Mouse (Mus musculus) WW6 (cell line): ENCODE data around the gene Rhbdl3.
"Not testable (repeated sequence)": the region's sequence is repeated elsewhere in the genome, so short reads cannot be mapped to it uniquely, and the experiment has no call there.

Experiments
- DNase-seq: peaks from one replicate; pipeline ENCODE4 v3.0.0-alpha.2; 2013; ENCODE audit warnings: low read depth, low spot score

The Rhbdl3 gene

DNA sequence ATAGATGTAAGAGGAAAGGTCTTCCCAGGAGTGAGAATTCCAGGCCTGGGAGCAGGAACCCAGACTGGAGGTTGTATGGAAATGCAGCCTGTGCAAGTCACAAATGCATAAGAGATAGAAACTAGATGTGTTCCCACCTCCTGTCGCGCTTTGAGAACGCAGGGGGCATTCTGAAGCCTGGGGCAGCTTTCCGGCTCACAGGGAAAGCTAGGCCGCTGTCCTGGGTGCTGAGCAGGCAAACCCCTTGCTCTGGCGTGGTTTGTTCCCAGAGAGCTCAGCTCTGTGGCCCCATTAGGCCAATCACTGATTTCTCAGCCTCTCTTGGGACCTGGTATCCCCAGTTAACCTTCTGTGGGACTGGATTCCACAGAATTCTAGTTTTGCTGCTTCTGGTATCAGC, 11.9 kb downstream of the Rhbdl3 start:
- no peak for DNase-seq

DNA sequence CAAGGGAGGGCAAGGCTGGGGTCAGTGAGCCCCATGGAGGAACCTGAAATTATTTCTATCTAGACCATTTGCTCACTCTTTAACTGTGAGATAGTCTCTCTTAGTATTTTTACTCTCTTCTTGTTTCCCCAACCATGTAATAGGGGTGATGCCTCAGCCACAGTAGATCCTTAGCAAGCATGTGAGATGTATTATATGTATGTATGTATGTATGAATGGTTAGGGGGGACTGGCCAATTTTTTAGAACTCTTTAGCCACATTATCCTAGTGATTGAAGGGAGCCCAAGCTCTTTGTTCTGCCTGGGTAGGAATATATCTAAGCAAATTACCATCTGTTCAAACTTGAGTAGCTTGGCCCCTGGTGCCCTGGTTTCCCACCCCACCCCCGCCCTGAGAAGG, 12.8 kb downstream of the Rhbdl3 start:
- DNase-seq = no peak

DNA sequence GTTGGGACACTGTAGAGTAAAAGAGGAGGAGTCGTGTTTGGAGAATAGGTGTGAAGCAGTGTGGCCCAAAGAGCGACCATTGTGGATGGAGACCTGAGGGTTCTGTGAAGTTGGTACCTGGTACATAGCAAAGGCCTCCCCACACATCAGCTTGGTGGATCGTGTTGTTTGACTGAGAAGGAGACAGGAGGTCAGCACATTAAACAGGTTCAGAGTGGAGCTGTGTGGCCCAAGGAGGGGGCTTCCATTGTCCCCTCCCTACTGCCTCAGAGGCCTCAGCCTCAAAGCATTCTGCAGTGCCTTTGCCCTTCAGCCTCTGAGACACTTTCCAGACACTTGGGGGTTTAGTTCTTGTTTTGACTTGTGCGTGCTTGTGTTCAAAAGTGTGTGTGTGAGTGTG, 13.2 kb downstream of the Rhbdl3 start:
- no peak for DNase-seq

DNA sequence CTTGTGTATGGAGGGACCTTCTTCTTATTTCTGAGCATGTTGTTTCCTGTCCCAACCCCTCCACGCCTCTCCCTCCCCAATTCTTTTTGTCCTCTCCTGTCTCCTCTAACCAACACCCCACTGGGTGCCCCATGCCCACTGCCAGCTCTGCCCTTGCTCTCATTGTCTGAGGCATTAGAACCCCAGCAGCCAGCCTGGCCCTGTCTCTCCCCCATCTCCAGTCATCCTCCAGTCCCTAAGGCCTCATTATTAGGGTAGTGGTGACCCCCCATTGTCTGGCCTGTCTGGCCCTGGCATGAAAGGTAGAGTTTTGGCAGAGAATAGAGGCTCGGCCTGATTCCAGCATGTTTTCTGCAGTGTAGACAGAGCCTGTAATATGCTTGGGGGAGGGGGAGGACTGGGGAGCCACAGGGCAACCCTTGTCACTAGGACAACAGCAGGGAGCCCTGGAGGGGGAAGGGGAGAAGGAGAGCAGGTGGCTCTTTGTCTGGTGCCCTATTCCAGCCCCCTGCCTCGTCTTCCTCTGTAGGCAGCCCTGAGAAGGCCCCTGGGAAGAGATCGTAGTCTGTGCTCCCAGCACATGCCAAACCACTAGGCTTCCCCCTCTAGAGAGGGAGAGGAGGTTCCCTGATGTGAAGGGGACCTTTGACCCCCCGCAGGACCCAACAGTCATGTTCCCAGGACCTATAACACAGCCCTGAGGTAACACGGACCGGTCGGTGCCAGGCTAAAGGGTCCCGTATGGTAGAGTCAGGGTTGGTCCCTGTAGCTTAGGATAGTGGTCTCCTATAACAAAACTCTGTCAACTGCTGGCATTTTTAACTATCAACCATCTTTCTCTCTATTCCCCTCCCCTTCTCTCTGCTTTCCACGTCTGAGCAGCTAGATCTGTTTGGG, 15.3 kb downstream of the Rhbdl3 start:
- no peak for DNase-seq

DNA sequence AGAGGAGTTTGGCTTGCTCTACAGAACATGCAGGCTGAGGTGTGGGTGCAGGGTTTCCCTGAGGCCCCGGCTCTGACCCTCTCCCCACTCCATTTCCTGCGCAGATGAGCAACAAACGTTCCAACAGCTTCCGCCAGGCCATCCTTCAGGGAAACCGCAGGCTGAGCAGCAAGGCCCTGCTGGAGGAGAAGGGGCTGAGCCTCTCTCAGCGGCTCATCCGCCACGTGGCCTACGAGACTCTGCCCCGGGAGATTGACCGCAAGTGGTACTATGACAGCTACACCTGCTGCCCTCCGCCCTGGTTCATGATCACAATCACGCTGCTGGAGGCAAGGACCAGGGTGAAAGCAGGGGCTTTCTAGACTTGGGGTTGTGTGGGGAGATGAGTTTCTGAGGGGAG, 22.5 kb downstream of the Rhbdl3 start:
- no peak for DNase-seq

DNA sequence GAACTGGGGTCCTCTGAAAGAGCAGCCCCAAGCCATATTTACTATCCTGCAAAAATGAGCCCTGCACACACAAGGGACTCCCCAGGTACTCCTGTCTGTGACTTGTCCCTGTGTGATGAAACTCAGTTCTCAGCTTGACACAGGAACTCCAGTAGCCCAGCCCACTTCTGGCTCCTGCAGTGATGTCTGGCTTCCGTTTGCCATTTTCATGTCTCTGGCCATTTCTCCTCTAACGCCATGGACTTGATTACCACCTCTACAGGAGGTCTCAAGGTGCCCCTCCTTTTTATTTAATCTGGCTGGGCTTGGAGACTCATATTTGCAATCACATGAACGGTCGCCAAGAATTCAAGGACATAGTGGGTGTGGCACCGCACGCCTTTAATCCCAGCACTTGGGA, 23.9 kb downstream of the Rhbdl3 start:
- DNase-seq = no peak

DNA sequence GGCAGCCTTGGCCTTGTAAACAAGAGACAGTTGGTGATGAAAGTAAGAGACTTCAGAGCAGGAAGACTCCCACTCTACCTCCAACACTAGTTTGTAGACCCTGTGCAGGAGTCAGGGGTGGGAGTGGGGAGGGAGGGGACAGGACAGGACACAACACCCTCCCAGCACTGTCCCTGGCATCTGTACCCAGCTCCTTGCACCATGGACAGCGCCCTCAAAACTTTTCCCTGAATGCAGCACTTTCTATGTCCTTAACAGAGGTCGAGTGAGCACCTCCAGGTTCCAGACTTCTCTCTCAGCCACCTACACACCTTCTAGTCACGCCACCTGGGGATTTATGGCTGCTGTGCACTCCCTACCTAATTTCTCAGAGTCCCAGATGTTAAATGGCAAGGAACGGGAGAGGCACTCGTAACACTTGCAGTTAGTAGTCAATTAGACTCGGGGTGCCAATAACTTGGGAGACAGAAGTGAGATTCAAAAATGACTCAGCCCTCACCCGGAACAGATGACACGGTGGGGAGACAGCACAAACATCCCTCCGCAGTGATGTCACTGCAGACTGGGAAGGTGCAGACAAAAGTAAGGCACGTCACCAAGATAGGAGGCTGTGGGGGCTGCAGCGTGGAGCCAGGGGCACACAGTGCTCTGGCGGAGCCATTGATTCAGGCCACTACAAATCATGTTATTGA, 32.1 kb downstream of the Rhbdl3 start:
- DNase-seq = no peak

DNA sequence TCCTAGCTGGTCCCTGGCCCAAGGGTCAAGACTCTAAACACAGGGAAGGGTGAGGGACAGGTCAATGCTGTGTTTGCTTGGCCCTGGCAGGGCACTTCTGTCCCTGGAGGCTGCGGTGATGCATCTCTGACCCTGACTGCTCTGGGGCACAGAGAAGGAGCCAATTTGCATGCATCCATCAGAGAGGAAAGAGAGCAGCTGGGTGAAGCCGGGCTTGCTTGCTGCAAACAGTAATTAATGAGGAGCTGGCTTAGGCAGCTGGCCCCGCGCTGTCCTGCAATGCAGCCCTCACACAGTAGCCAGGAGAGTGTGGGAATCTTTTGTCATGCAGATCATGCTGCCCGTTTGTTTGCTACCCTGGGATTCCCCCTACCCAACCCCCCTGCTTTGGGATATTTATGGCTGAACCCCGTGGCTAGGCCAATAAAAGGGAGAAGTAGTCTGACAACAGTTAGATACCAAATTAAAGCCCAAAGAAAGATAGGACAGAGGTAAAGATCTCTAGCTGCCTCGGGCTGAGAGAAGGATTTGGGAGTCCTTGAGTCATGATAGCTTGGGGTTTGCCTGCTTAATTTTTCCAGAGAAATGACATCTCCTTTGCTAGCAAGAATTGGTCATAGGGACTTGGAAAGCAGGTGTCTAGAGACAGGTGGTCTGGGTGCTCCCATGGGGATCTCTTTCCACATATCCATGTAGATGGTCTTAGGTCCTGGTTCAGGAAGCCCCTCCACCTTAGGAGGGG, 35.1 kb downstream of the Rhbdl3 start:
- DNase-seq = no peak

DNA sequence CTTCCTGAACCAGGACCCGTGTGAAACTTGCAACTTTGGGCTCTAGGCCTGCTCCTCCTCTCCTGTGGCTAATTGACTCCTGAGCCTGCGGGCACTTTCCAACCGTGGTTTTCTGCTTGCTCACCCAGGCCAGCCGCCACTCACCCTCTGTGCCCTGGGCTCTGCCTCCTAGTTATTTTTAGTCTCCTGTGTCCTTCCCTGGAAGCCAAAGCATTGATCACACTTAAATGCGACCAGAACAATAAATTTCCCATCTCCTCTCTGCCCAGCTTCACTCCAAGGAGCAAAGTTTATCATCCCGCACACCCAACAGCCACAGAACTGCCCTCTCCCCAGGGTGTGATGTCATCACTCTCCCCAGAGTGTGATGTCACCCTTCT, 35.6 kb downstream of the Rhbdl3 start:
- no peak for DNase-seq

DNA sequence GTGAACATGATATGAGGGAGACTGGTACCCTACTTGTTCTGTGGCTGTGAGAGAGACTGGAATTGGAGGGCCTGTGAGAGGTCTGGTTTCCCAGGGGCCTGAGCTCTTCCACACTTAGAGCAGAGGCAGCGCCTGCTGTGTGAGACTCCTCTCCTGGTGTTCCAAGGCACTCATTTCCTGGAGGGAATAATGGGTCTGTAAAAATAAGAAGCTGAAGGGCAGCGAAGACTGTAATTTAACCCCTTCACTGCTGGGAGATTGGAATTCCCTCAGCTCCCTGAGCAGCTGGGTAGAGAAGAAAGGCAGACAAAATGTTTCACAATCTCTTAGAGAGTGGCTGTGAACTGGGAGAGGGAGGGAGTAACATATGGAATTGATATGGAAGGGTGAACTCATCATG, 41.8 kb downstream of the Rhbdl3 start:
- no peak for DNase-seq

DNA sequence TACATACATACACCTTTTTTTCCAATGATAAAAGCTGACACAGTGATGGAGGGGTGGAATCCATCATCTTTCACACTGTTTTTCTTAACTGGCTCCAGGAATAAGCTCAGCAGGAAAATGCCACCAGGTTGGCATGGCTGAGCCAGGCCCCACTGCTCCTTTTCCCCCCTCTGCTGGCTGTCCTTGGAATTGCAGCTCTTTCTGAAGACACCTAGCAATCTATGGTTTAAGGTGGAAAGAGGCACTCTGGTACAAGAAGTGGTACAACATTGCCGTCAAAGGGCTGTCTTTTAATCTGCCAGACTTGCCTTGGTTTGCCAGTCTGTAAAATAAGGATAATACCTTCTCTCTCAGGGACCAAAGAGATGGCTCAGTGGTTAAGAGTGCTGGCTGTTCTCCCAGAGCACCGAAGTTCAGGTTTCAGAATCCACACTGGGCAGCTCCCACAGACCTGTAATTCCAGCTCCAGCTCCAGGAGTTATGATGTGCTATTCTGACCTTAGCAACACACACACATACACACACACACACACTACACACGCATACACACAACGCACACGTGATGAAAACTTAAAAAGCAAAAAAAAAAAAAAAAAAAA, 51.2 kb downstream of the Rhbdl3 start:
- DNase-seq = peak; percentile 55

DNA sequence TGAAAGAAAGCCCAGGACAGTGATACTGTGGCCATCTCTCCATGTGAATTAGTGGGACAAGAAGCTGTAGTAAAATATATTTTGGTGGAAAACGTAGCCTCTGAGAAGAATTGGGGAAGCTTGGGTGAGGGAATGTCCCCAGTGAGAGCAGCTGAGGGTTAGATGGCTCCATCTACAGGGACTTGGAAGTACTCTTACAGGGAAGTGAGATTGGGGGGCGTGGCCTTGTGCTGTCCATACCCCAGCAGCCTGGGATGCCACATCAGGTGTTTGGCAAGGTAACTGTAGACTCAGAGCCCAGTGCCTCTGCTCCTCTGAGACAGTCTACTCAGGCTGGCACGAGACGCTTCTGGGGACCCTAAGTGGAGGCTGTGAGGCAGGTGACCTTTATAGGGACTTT, 54.1 kb downstream of the Rhbdl3 start:
- DNase-seq = no peak

DNA sequence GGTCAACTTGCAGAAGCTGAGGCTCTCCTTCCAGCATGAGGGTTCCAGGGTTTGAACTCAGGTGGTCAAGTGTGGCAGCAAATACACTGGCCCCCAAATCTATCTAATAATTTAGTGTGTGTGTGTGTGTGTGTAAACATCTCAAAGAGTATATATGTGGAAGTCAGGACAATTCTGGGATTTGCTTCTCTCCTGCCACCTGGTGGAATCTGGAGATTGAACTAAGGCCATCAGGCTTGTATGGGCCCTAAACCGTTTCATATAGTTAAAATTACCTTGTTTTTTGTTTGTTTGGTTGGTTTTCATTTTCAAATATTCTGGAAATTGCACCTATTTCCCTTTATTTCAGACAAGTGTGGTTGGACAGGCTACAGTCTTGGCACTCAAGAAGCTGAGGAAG, 68.2 kb downstream of the Rhbdl3 start:
- no peak for DNase-seq

DNA sequence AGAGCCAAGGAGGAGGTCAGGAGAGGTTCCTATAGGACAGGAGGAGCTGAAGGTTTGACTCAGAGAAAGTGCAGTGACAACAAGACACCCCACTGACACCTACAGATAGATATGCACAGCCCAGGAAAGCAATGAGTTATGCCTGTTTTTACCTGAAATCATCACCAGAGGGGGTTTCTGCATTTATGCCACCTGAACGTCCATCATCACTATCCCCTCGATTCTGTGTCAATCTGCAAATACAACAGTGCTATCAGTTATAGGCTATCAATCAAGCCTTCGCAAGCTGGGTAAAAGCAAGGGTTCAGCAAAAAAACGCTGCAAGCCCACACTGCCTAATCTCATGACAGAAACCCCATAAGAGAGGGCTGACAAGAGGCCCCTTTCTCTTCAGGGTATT, 75.9 kb downstream of the Rhbdl3 start:
- no peak for DNase-seq

DNA sequence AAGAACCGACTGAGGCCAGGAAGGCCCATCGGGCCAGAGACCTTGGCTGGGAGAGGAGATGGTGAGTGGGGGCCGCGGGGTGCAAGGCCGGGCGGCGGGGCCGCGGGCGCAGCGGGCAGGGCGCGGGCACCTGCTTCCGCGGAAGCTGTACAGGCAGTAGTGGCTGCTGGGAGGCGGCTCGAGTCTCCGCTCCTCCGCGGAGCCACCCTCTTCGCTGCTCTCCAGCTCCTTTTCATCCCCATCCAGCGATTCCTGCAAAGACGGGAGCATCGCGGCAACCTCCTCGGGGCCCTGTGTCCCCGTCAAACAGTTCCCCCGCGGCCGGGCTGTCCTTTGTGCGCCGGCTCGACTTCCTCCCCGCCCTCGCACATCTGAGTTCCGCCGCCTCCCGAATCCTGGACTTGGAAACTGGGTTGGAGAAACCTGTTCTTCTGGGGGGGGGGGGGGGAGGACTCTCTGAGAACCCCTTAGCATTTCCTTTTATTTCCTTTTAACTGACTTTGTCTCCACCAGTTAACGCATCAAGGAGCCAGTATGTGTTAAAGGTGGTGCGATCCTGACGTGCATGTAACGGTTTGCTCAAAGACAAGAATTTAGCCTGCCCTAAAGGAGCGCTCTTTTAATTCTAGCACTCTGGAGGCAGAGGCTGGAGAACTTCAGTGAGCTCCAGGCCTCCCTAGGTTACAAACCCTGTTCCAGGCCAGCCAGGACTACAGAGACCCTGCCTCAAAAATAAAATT, 77.2 kb downstream of the Rhbdl3 start, which contains the start of gene 5730455P16Rik:
Gene 5730455P16Rik (minus strand): TSS at position 323 of the 740 bp plus-strand sequence.
- peak; percentile 79 for DNase-seq

DNA sequence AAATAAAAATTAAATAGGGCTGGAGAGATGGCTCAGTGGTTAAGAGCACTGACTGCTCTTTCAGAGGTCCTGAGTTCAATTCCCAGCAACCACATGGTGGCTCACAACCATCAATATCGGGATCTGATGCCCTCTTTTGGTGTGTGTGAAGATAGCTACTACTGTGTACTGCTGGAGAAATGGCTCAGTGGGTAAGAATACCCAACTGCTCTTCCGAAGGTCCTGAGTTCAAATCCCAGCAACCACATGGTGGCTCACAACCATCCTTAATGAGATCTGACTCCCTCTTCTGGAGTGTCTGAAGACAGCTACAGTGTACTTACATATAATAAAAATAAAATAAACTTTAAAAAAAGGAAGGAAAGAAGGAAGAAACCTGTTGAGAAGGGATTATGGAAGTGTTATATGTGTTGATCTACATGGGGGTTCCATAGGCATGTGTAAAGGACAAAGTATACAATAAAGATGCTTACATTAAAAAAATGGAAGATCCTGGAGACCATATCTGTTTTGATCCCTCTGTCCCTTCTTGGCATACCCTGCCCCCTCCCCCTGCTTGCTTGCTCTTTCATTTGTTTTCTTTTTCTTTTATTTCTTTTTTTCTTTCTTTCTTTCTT, 77.8 kb downstream of the Rhbdl3 start:
- not testable (repeated sequence) for DNase-seq

DNA sequence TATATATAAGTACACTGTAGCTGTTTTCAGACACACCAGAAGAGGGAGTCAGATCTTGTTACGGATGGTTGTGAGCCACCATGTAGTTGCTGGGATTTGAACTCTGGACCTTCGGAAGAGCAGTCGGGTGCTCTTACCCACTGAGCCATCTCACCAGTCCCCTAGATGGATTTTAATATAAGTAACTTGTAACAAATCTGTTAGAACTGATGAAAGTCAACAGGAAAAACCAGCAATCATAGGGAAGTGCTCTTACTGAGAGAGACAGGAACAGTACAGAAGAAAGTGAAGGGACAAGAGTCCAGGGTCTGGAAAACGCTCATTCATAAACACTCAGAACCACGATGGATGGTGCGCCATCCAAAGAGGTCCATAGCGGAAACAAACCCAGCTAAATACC, 78.5 kb downstream of the Rhbdl3 start:
- not testable (repeated sequence) for DNase-seq

DNA sequence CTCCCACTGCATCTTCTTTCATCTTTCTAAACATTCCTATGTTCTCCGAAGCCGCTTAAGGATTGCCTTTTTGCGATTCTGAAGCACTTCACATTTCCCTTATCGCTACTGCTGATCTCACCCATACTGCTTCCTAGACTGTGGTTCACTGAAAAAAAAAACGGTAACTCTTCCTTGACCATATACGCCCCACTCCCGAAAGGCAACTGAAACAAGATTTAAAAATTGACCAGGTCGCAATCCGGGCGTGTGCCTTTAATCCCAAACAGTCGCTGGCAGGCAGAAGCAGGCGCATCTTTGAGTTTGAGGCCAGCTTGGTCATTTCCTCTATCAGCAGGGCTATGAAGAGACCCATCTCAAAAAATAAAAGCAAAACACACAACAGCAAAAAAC, 81.9 kb downstream of the Rhbdl3 start:
- DNase-seq = no peak

DNA sequence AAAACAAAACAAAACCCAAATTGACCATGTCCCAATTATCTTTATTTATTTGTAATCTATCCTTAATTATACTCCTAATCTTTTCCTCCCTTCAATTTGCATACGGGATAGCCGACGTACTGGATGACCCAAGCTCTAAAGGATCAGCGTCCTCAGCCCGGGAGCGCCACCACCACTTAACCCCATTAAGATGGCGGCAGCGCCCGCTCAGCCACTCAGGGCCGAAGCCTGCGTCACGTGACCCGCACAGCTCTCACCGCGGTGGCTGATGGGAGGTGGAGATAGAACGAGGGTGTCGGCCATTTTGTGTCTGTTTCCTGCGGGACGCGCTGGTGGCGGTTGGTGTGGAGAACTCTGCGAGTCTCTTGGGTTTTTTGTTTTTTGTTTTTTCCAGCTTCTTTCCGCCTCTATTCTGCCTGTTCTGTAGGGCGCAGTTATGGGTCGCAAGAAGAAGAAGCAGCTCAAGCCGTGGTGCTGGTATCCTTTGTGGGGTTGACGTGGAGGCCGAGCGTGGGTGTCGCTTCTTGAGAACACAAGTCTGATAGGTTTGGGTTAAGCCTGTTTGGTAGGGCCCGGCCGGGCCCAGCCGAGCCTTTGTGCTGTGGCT, 82.4 kb downstream of the Rhbdl3 start, which contains the start of gene Zfp207:
Gene Zfp207 (plus strand): TSS at position 261 of the 607 bp plus-strand sequence.
- DNase-seq = peak; percentile 96

DNA sequence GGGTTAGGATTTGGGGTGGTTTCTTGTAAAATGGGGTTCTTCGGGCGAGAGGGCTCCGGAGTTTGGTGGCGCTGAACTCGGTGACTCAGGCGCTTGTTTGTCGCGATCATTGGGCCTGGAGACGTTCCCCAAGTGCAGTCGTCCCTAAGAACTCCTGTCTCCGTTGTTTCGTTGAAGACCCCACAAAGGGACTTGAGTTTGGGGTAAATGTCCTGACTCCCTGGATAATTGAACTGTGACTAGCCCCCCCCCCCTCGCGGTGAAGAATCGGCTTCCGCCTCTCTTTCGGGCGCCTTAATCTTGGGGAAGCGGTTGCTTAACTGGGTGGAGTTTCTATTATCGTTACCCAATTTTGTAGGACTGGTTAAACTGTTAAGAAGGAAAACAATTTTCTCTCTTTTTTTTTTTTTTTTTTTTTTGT, 82.9 kb downstream of the Rhbdl3 start:
- peak; percentile 26 for DNase-seq
